Mouse (Mus musculus) CH12.LX (cell line): ENCODE data around the gene Arrdc2. TPM values are rescaled to one million over a fixed set of nuclear protein-coding genes. Genes with fewer than 3 reads are reported as not detected.

Experiments
- DNase-seq: peaks from one replicate; pipeline ENCODE4 v3.0.0-alpha.2; 2013; ENCODE audit errors: extremely low read depth
- H3K27ac ChIP-seq: 2 replicates; pipeline ENCODE4 v1.5.1; 2012; ENCODE audit warnings: low read depth, mild to moderate bottlenecking, control low read depth, moderate library complexity; ENCODE audit not compliant: insufficient read depth
- H3K27me3 ChIP-seq: replicated peaks from 2 replicates; pipeline ENCODE3; 2012; ENCODE audit warnings: inconsistent platforms
- H3K36me3 ChIP-seq, 2 experiments: replicated peaks in 1 of 2; 2 replicates each; pipeline versions ENCODE3 to v1.6.1; 2012; ENCODE audit warnings: inconsistent platforms in 1 of 2, low read length in 1 of 2, mild to moderate bottlenecking in 1 of 2, mixed read lengths in 1 of 2, moderate library complexity in 1 of 2; ENCODE audit not compliant: control insufficient read depth in 1 of 2, insufficient read depth in 1 of 2
- H3K4me1 ChIP-seq, 2 experiments: 2 replicates each; pipeline ENCODE4 v1.6.1; 2012; ENCODE audit warnings: inconsistent platforms in 1 of 2, moderate library complexity in 1 of 2; ENCODE audit not compliant: insufficient read depth in 2 of 2, control insufficient read depth in 1 of 2
- H3K4me2 ChIP-seq: 2 replicates; pipeline ENCODE4 v1.6.1; 2012; ENCODE audit warnings: low read depth, mild to moderate bottlenecking, control low read depth; ENCODE audit not compliant: poor library complexity, insufficient read depth, severe bottlenecking
- H3K4me3 ChIP-seq, 3 experiments: fragments of 150-350 bp in 1 of 3; sonication (generic) in 1 of 3; replicated peaks in 1 of 3; 2 replicates each; pipeline versions ENCODE3 to v1.5.1; 2011 to 2012; ENCODE audit warnings: low read depth in 2 of 3, low read length in 2 of 3, mild to moderate bottlenecking in 2 of 3, moderate library complexity in 2 of 3, control low read depth in 1 of 3, improper control_type of control experiment in 1 of 3, inconsistent platforms in 1 of 3, mixed read lengths in 1 of 3; ENCODE audit not compliant: poor library complexity in 1 of 3
- H3K79me2 ChIP-seq: replicated peaks from 2 replicates; pipeline ENCODE4 v1.6.1; 2012; ENCODE audit warnings: mild to moderate bottlenecking, moderate library complexity; ENCODE audit not compliant: control insufficient read depth, poor library complexity, insufficient read depth, severe bottlenecking; ENCODE audit errors: extremely low read depth
- H3K9ac ChIP-seq: 2 replicates; pipeline ENCODE4 v1.6.1; 2012; ENCODE audit warnings: low read depth, mild to moderate bottlenecking, control low read depth, moderate library complexity; ENCODE audit not compliant: insufficient read depth
- H3K9me3 ChIP-seq: replicated peaks from 2 replicates; pipeline ENCODE3; 2012; ENCODE audit warnings: low read length, inconsistent platforms, mixed read lengths
- CTCF ChIP-seq, 2 experiments: IDR thresholded peaks in 1 of 2; conservative IDR thresholded peaks in 1 of 2; 2 replicates each; pipeline ENCODE4 v1.5.1; 2011 to 2012; ENCODE audit warnings: low read depth in 2 of 2, low read length in 2 of 2, improper control_type of control experiment in 1 of 2, inconsistent platforms in 1 of 2, mild to moderate bottlenecking in 1 of 2, moderate library complexity in 1 of 2
- ELF1 ChIP-seq: IDR thresholded peaks from 2 replicates; pipeline ENCODE4 v1.6.1; 2014; ENCODE audit warnings: low read depth, mild to moderate bottlenecking, inconsistent platforms, low read length, improper control_type of control experiment
- HCFC1 ChIP-seq: IDR thresholded peaks from 2 replicates; pipeline ENCODE4 v1.6.1; 2012; ENCODE audit warnings: low read depth, mild to moderate bottlenecking, inconsistent platforms, low read length, improper control_type of control experiment
- IRF4 ChIP-seq: IDR thresholded peaks from 2 replicates; pipeline ENCODE4 v1.6.1; 2014; ENCODE audit warnings: low read depth, mild to moderate bottlenecking, inconsistent platforms, low read length, improper control_type of control experiment
- JUND ChIP-seq: conservative IDR thresholded peaks from 2 replicates; pipeline ENCODE4 v1.6.1; 2011; ENCODE audit warnings: low read depth, low read length, improper control_type of control experiment
- KAT2A ChIP-seq: IDR thresholded peaks from 2 replicates; pipeline ENCODE4 v1.6.1; 2012; ENCODE audit warnings: low read length, improper control_type of control experiment, inconsistent platforms; ENCODE audit not compliant: insufficient replicate concordance
- MAX ChIP-seq: IDR thresholded peaks from 2 replicates; pipeline ENCODE4 v1.6.1; 2011; ENCODE audit warnings: low read length, improper control_type of control experiment
- MAZ ChIP-seq: IDR thresholded peaks from 2 replicates; pipeline ENCODE4 v1.6.1; 2012; ENCODE audit warnings: low read depth, mild to moderate bottlenecking, inconsistent platforms, low read length, improper control_type of control experiment, moderate library complexity
- MEF2A ChIP-seq: IDR thresholded peaks from 2 replicates; pipeline ENCODE4 v1.6.1; 2014; ENCODE audit warnings: low read depth, mild to moderate bottlenecking, inconsistent platforms, low read length, improper control_type of control experiment, borderline replicate concordance
- NELFE ChIP-seq: IDR thresholded peaks from 2 replicates; pipeline ENCODE4 v1.6.1; 2011; ENCODE audit warnings: low read depth, low read length, improper control_type of control experiment
- NRF1 ChIP-seq: IDR thresholded peaks from 2 replicates; pipeline ENCODE4 v1.6.1; 2014; ENCODE audit warnings: low read depth, mild to moderate bottlenecking, inconsistent platforms, low read length, improper control_type of control experiment, moderate library complexity
- RAD21 ChIP-seq: IDR thresholded peaks from 2 replicates; pipeline ENCODE4 v1.6.1; 2011; ENCODE audit warnings: low read depth, mild to moderate bottlenecking, low read length, improper control_type of control experiment, moderate library complexity
- RCOR1 ChIP-seq: conservative IDR thresholded peaks from 2 replicates; pipeline ENCODE4 v1.6.1; 2012; ENCODE audit warnings: low read depth, mild to moderate bottlenecking, inconsistent platforms, low read length, improper control_type of control experiment
- SMC3 ChIP-seq: IDR thresholded peaks from 2 replicates; pipeline ENCODE4 v1.6.1; 2011; ENCODE audit warnings: low read depth, low read length, improper control_type of control experiment
- TBP ChIP-seq: conservative IDR thresholded peaks from 2 replicates; pipeline ENCODE4 v1.6.1; 2011; ENCODE audit warnings: low read depth, low read length, improper control_type of control experiment
- ZMIZ1 ChIP-seq: IDR thresholded peaks from 2 replicates; pipeline ENCODE4 v1.6.1; 2012; ENCODE audit warnings: low read depth, mild to moderate bottlenecking, inconsistent platforms, low read length, improper control_type of control experiment
- dilution Hi-C: fragments of 300-500 bp; cut with MboI; formaldehyde crosslinking; loops from 2 replicates; pipeline ENCODE4 v1.14.3; 2020; ENCODE audit warnings: low sequenced_read_pairs; ENCODE audit not compliant: extremely low pct_unique_long_range_greater_than_20kb, extremely low pct_ligation_motif_present
- in situ Hi-C: fragments of 300-500 bp; cut with MboI; formaldehyde crosslinking; loops from 3 replicates; pipeline ENCODE4 v1.14.3; 2019; ENCODE audit warnings: low sequenced_read_pairs, low pct_ligation_motif_present, low pct_unique_long_range_greater_than_20kb, mixed read lengths
- polyA plus RNA-seq: library from polyadenylated mRNA; unstranded; fragments of >175 nt; gene quantifications from 2 replicates; pipeline ENCODE4 v1.2.1, GENCODE M21; 2012; ENCODE audit warnings: low read depth; ENCODE audit not compliant: insufficient read length
- total RNA-seq, 2 experiments: library from RNA; depleted of rRNA; stranded (reverse); fragments of 300-350 nt in 1 of 2; fragments of >200 nt in 1 of 2; gene quantifications; 2 replicates each; pipeline ENCODE4 v1.2.3; 2012 to 2014

The Arrdc2 gene
- total and polyA plus RNA-seq, 3 experiments, result 5.6 to 8.0 (median 6.1) TPM

DNA sequence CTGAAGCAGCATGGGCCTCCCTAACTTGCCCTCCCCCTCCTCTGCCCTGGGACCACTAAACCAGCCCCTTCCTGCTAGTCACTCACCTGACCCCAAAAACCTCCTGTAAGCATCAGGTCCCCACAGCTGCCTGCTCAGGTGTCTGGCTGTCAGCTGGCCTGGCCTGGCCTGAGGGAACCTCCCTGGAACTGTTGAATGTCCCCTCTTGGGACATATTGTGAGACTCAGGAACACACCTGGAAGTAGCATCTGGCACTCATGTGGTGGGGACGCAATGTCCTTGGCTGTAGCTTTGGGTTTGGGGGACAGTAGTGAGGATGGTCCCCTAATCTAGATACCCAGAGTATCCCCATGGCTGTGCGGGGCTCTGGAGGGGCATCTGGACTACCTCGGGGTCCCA, 5.4 kb downstream of the Arrdc2 start:
- in situ Hi-C loops, result no loop called here
- TF ChIP-seq JUND (no peak), RAD21 (no peak), MAZ (no peak), KAT2A (no peak), NELFE (no peak), SMC3 (no peak), HCFC1 (no peak), RCOR1 (no peak)

GRCm38 (mm10) chr8:70833520-70833919, 6.0 kb downstream of the Arrdc2 start:
- H3K36me3 ChIP-seq, result peaks cover 12 to 27% of the 10 kb centered on the region in 2 experiments
- TF ChIP-seq ZMIZ1 (no peak), TBP (no peak), MAX (no peak), NRF1 (no peak), MEF2A (no peak), CTCF (conservative IDR thresholded peaks at IDR 0.05 in 1 of 2, IDR thresholded peaks at IDR 0.05 in 1 of 2; ENCODE audit: low read depth in 2 of 2, low read length in 2 of 2) (no peak), IRF4 (no peak), ELF1 (no peak), JUND (no peak)
- TF ChIP-seq, all 38 proteins: peak for 0
- dilution Hi-C loops, result no loop called here
- in situ Hi-C loops, result no loop called here
- Histone ChIP-seq H3K27me3 (no peaks in the 10 kb centered on the region), H3K9ac (no peak overlapping the region), H3K27ac (no peak overlapping the region), H3K4me2 (no peak overlapping the region), H3K9me3 (no peaks in the 10 kb centered on the region), H3K4me3 (peak overlapping the region in 1 of 3 experiments; percentile 17), H3K79me2 (no peaks in the 10 kb centered on the region), H3K4me1 (peaks cover 14 to 23% of the 10 kb centered on the region in 2 experiments)
- no peak for DNase-seq

More for the DNA sequence above, 5.4 kb downstream of the Arrdc2 start:
- Histone ChIP-seq H3K27ac (no peak overlapping the region), H3K36me3 (peaks cover 12 to 27% of the 10 kb centered on the region in 2 experiments), H3K4me2 (no peak overlapping the region), H3K9ac (no peak overlapping the region), H3K9me3 (no peaks in the 10 kb centered on the region), H3K79me2 (no peaks in the 10 kb centered on the region), H3K4me1 (peaks cover 15 to 27% of the 10 kb centered on the region in 2 experiments), H3K4me3 (no peak overlapping the region), H3K27me3 (no peaks in the 10 kb centered on the region)
- dilution Hi-C loops, result no loop called here
- DNase-seq, result no peak
